Mouse (Mus musculus) embryonic facial prominence, embryonic 13.5 days (tissue): ENCODE results near the gene Smad5. TPM values are rescaled to one million over a fixed set of nuclear protein-coding genes. Genes with fewer than 3 reads are reported as not detected.
A peak's percentile ranks its signal among the peaks of the same experiment; 100 is the strongest.

Experiments
- ATAC-seq: fragments of 200-750 bp; cut with Nextera tagmentation; 2 replicates; pipeline ENCODE4 v1.8.0; 2017; ENCODE audit warnings: low read depth; ENCODE audit not compliant: insufficient number of reproducible peaks, insufficient read depth, low FRiP score, low TSS enrichment
- H3K27ac ChIP-seq: fragments of 300-500 bp; sonication (generic); 2 replicates; pipeline ENCODE4 v1.5.1; 2015; ENCODE audit warnings: moderate library complexity, mild to moderate bottlenecking, inconsistent platforms
- H3K27me3 ChIP-seq: fragments of 300-500 bp; sonication (generic); 2 replicates; pipeline ENCODE4 v1.6.1; 2015; ENCODE audit warnings: mild to moderate bottlenecking, inconsistent platforms
- H3K36me3 ChIP-seq: fragments of 300-500 bp; sonication (generic); 2 replicates; pipeline ENCODE4 v1.6.1; 2015; ENCODE audit warnings: mild to moderate bottlenecking, inconsistent platforms
- H3K4me1 ChIP-seq: fragments of 300-500 bp; sonication (generic); 2 replicates; pipeline ENCODE4 v1.6.1; 2015; ENCODE audit warnings: inconsistent platforms
- H3K4me2 ChIP-seq: fragments of 300-500 bp; sonication (generic); 2 replicates; pipeline ENCODE4 v1.6.1; 2015; ENCODE audit warnings: moderate library complexity, mild to moderate bottlenecking, inconsistent platforms
- H3K4me3 ChIP-seq: fragments of 300-500 bp; sonication (generic); 2 replicates; pipeline ENCODE4 v1.5.1; 2015; ENCODE audit warnings: mild to moderate bottlenecking, inconsistent platforms
- H3K9ac ChIP-seq: fragments of 300-500 bp; sonication (generic); 2 replicates; pipeline ENCODE4 v1.6.1; 2015; ENCODE audit warnings: mild to moderate bottlenecking, inconsistent platforms
- H3K9me3 ChIP-seq: fragments of 300-500 bp; sonication (generic); 2 replicates; pipeline ENCODE4 v1.6.1; 2016; ENCODE audit warnings: inconsistent platforms
- WGBS: fragments of 180-500 bp; shearing (Covaris S2); methylation state at CpG from one replicate; pipeline ENCODE4 v1.1.7; 2015; ENCODE audit warnings: mixed read lengths; 5-methylcytosine and 5-hydroxymethylcytosine counted together
- polyA plus RNA-seq: library from polyadenylated mRNA; unstranded; fragments of >200 nt; fragmentation: Nextera tagmentation; extraction: Ambion mirVana; gene quantifications from 2 replicates; pipeline ENCODE4 v1.2.1, GENCODE M21; 2015

Smad5 gene
- polyA plus RNA-seq, 1 experiment from 2014 or later = 39.5 TPM

DNA sequence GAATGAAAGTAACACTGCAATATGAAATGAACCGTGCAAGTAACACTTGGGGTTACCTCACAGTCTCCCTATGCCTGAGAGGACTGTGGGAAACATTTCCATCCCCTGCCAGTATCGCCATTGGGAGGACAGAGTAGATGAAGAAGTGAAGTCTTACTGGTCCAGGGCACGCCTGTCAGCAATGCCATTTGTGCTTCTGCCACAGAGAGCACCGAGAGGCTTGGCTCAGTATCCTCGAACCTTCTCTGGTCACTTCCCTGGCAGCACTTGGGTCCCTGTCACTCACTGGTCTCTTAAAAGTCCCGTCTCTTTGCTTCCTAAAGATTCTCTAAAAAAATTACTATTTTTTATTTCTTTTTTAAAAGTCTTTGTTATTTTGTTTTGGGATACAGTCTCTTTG lies 37.7 kb downstream of the Smad5 start:
- H3K4me1 ChIP-seq = no peaks in the 10 kb centered on the region
- no peak overlapping the region for H3K4me2 ChIP-seq
- no peak overlapping the region for H3K27ac ChIP-seq
- WGBS = 89% methylated on average over 6 of the region's 6 CpGs
- H3K9me3 ChIP-seq = no peaks in the 10 kb centered on the region
- H3K4me3 ChIP-seq = no peak overlapping the region
- ATAC-seq = no peak
- H3K36me3 ChIP-seq = peaks cover 66% of the 10 kb centered on the region
- no peaks in the 10 kb centered on the region for H3K27me3 ChIP-seq
- H3K9ac ChIP-seq = no peak overlapping the region

DNA sequence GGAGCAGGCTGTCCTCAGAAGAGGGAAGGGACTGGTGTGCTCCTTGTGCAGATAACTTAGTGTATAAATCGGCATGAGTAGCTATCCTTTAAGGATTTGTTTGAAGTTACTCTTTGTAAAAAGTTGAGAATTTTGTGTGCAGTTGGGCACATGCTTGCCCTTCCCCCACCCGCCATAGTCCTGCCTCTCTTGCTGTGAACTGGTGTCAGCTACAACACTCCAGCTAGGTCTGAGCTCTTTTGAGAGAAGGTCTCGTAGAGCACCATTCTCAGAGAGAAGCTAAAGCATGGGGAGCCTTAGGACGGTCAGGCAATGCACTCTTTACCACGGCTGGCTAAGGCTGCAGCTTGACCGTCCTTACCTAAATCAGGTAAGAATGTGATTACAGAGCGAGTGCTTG lies 38.9 kb downstream of the Smad5 start:
- Histone ChIP-seq H3K9ac (no peak overlapping the region), H3K27me3 (no peaks in the 10 kb centered on the region), H3K4me3 (no peak overlapping the region), H3K4me1 (no peaks in the 10 kb centered on the region), H3K36me3 (peaks cover 56% of the 10 kb centered on the region), H3K9me3 (no peaks in the 10 kb centered on the region), H3K4me2 (no peak overlapping the region), H3K27ac (no peak overlapping the region)
- ATAC-seq = no peak
- WGBS = 87% methylated on average over 7 of the region's 7 CpGs

DNA sequence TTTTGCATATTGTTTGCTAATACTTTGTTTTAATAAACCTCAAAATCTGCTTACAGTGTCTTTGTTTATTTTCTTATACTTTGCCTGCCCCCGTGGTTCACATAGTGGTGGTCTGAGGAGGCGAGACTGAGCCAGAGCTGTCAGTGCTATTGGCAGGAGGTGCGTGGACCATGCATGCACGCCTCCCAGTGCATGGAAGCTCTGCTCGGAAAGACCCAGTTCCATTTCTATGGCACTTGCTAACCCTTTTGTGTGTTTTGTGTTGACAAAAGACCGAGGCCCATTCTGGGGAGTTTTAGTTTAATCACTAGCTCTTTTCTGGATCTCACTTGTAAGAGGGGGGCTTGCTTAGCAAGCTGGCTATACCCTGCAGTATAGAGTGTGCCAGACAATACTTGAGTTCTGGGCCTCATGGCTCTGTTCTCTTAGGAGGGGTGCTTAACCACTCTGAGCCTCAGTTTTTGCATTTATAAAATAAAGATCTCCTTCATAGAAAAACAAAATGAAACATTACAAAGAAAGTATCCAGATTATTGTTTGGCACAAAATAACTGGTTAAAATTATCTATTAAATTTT lies 39.6 kb downstream of the Smad5 start:
- no peak overlapping the region for H3K4me2 ChIP-seq
- H3K9me3 ChIP-seq = no peaks in the 10 kb centered on the region
- H3K4me1 ChIP-seq = peaks cover 3% of the 10 kb centered on the region; the same call in 1 of the 2 replicates
- H3K4me3 ChIP-seq = no peak overlapping the region
- H3K27me3 ChIP-seq = no peaks in the 10 kb centered on the region
- H3K36me3 ChIP-seq = peaks cover 50% of the 10 kb centered on the region
- WGBS = 81% methylated on average over 6 of the region's 6 CpGs
- H3K9ac ChIP-seq = no peak overlapping the region
- ATAC-seq = no peak
- H3K27ac ChIP-seq = no peak overlapping the region

DNA sequence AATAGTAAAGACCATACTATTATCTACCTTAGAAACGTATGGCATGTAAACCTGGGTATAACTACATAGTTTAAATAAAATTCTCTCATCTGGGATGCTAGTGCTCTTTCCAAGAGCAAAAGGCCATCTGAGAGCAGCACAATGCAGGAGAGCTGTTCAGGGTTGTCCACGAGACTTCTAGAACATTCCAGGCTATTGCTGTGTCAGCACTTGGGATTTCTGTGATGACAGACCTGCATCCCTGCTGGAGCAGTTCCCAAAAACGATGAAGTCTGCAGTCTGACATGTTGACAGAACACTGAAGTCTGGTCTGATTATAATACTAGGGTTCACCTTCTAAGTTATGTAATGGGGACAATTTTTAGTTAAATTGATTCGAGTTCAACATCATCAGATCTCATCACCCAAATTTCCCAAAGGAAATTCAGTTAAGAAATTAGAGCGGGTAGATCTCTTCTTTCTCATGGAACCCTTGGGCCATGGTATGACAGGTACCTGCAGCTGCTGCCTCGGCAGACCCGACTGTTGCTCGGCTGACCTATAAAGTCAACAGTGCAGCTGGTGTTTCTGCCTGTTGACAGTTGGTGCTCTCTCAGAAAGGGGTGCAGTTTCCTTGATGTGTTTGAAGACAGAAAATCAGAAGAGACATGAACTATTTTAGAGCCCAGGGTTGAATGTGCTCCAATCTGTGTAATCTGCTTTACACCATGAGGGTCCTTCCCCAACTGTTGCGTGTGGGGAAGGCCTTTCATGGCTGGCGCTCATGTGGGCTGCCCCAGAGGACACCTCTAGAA lies 44.1 kb downstream of the Smad5 start:
- H3K4me2 ChIP-seq = no peak overlapping the region
- no peak overlapping the region for H3K27ac ChIP-seq
- H3K9ac ChIP-seq = no peak overlapping the region
- H3K4me1 ChIP-seq = peaks cover 8% of the 10 kb centered on the region
- H3K4me3 ChIP-seq = no peak overlapping the region
- H3K27me3 ChIP-seq = peaks cover 20% of the 10 kb centered on the region
- 73% methylated on average over 10 of the region's 10 CpGs for WGBS
- peaks cover 9% of the 10 kb centered on the region for H3K36me3 ChIP-seq
- H3K9me3 ChIP-seq = no peaks in the 10 kb centered on the region
- ATAC-seq = no peak

DNA sequence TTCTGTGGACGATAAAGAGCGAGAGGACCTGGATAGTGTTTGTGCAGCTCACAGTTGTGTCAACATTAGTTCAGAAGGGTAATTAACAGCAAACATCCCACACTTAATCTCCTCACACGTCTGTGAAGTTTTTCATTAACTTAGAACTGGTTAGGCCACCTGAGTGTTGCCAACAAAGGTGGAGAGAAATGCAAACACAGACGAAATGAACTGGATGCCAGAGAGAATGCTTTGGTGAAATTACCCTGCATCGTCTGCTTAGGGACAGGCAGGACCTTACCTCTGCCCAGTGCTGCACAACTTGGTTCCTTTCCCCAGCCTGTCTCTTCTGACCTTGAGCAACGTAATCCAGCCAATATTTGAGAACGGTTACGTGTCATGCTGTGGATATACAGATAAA lies 44.7 kb downstream of the Smad5 start:
- Histone ChIP-seq H3K36me3 (peaks cover 8% of the 10 kb centered on the region; the same call in 1 of the 2 replicates), H3K4me3 (no peak overlapping the region), H3K27me3 (peaks cover 26% of the 10 kb centered on the region), H3K4me1 (peaks cover 14% of the 10 kb centered on the region), H3K27ac (no peak overlapping the region), H3K4me2 (no peak overlapping the region), H3K9ac (no peak overlapping the region), H3K9me3 (no peaks in the 10 kb centered on the region)
- 69% methylated on average over 8 of the region's 8 CpGs for WGBS
- ATAC-seq = no peak

DNA sequence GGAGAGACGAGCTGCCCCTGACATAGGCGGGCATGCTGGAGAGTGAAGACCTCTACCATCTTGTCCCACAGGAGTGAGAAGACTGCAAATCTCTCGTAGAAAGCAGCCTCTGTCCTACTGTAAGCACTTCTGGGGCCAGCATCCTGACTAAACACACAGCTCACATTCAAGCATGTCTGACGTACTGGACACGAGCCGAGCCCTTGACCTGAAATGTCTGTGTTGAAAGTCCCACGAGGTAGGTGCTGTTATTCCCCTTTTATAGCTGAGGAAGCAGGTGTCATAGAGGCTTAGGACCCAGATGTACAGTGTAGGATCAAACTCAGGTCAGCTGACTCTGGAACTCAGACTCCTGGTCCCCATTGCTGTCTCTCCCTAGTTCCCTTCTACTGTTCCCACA lies 46.6 kb downstream of the Smad5 start:
- Histone ChIP-seq H3K27me3 (peaks cover 44% of the 10 kb centered on the region), H3K9me3 (no peaks in the 10 kb centered on the region), H3K4me2 (no peak overlapping the region), H3K36me3 (peaks cover 1% of the 10 kb centered on the region; the same call in 1 of the 2 replicates), H3K4me1 (peaks cover 29% of the 10 kb centered on the region), H3K27ac (no peak overlapping the region), H3K9ac (no peak overlapping the region), H3K4me3 (no peak overlapping the region)
- WGBS = 86% methylated on average over 7 of the region's 7 CpGs
- no peak for ATAC-seq

DNA sequence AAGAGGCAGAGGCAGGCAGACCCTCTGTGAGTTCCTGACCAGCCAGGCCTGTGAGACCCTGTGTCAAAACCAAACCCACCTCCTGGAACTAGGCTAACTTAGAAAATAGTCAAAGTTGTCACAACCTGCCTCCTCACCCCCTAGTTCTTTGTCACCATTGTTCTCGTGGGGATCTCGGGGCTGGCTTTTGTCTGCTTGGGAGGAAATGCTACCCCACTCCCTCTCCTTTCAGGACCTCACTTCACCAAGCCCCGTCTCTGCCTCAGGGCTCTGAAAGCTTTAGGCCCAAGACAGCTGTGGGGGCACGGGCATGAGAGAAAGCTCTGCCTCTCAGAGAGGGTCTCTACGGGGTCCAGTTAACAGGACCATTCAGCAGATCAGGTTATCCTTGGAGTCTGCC lies 49.0 kb downstream of the Smad5 start:
- H3K4me2 ChIP-seq = peak overlapping the region; percentile 99
- H3K27me3 ChIP-seq = peaks cover 67% of the 10 kb centered on the region
- no peaks in the 10 kb centered on the region for H3K36me3 ChIP-seq
- no peak overlapping the region for H3K27ac ChIP-seq
- no peak overlapping the region for H3K9ac ChIP-seq
- peaks cover 29% of the 10 kb centered on the region for H3K4me1 ChIP-seq
- 9% methylated on average over 5 of the region's 5 CpGs for WGBS
- no peak for ATAC-seq
- no peaks in the 10 kb centered on the region for H3K9me3 ChIP-seq
- 0 out of 2 replicates have a peak overlapping the region, but pooled peaks have one; percentile 54 for H3K4me3 ChIP-seq

DNA sequence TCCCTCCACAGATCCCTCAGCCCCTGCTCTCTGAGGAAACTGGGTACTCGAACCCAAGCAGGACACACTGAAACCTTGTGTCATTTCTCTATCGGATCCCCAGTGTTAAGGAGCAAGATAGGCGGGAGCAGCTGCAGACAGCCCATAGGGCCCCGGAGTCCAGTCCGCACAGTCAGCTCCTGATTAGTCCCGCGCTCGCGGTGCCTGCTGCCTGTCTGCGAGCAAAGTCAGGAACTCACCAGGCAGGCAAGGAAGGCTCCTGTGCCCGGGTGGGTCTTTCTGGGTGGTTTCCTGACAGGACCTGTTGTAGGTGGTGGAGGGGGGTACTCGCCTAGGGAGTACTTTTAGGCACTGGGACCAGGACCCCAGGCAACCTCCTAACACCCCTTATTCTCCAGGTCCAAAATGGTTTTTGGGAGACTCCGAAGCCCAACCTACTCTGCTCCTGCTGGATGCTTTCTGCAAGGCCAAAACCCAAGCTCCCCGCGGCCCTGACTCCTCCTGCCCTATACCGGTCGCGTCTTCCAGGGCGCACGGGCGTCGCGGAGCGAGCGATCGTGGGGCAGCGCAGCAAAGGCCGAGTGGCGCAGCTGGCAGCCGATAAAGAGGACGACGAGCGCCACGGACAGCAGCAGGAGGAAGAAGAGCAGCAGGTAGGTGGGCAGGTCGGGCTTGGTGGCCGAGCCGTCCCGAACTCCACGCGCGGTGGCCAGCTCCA lies 49.8 kb downstream of the Smad5 start:
- 1% methylated on average over 39 of the region's 41 CpGs for WGBS

DNA sequence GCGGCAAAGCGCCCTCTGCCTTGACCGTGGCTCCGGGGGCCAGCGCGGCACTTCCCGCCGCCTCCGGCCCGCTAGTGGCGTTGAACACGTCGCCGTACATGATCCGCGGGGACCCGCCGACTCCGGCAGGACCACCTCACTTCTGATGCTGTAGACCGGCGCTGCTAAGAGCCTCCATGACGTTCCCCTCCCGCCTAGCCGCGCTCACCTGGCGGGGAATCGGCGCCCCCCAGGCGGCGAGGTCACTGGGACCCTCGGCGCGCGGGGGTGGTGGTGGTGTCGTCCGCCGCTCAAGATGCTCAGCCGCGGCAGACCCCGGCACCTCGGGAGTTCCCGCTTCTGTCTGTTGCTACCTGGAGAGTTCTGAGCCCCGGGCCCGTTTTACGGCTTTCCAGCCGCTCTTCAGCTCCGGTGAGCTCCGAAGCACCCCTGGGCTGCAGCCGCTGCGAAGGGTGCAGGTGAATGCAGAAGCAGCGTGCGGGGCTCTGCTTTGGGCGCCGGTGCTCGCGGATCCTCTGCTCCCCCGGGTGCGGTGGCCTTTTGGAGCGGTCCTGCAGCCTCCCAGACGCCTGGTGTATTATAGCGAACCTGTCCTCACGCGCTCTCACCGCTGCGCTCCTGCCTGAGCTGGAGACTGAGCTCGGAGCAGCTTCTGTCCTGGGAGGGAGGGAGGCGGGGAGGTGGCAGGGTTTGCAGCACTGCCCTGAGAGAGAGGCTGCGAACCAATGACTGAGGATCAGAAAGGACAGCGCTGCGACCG lies 50.6 kb downstream of the Smad5 start, which contains the start of gene Gm45623:
Gene Gm45623 (minus strand): TSS at position 636 of the 760 bp plus-strand sequence.
- Histone ChIP-seq H3K27ac (no peak within 1 kb of the TSS), H3K36me3 (no peaks in the 10 kb centered on the region), H3K4me3 (peak within 1 kb of the TSS; percentile 54), H3K4me1 (peaks cover 37% of the 10 kb centered on the region), H3K27me3 (peaks cover 69% of the 10 kb centered on the region), H3K4me2 (peak within 1 kb of the TSS; percentile 99), H3K9me3 (no peaks in the 10 kb centered on the region), H3K9ac (peak within 1 kb of the TSS; percentile 72)
- no peak for ATAC-seq
- WGBS = under 1% methylated on average over 69 of the region's 71 CpGs

More for the DNA sequence above, 49.8 kb downstream of the Smad5 start:
- ATAC-seq = no peak
- Histone ChIP-seq H3K27ac (no peak overlapping the region), H3K36me3 (no peaks in the 10 kb centered on the region), H3K4me3 (peak overlapping the region; percentile 54), H3K4me1 (peaks cover 34% of the 10 kb centered on the region), H3K27me3 (peaks cover 69% of the 10 kb centered on the region), H3K9me3 (no peaks in the 10 kb centered on the region), H3K9ac (peak overlapping the region; percentile 72), H3K4me2 (peak overlapping the region; percentile 99)

DNA sequence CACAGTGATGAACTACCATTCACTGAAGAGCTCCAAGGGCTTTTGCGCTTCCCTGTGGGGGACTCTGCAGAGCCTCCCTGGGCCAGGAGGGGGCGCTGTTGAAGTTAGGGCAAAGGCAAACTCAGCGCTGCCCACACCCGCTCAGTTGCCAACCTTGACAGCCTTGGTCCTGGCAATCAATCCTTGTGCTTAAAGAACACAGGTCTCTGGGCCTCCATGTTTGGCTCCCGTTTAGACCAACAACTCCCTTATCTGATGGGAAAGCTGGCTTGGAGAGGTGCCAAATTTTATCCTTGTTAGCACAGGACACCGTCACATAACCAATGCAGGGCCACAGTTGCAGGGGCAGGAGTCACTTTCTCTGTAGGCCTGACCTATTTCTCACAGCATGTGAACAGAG lies 53.1 kb downstream of the Smad5 start:
- Histone ChIP-seq H3K27me3 (peaks cover 61% of the 10 kb centered on the region), H3K9ac (no peak overlapping the region), H3K36me3 (no peaks in the 10 kb centered on the region), H3K4me1 (peaks cover 38% of the 10 kb centered on the region), H3K27ac (no peak overlapping the region), H3K9me3 (no peaks in the 10 kb centered on the region), H3K4me2 (no peak overlapping the region), H3K4me3 (no peak overlapping the region)
- no peak for ATAC-seq
- WGBS = 60% methylated on average over 6 of the region's 6 CpGs

DNA sequence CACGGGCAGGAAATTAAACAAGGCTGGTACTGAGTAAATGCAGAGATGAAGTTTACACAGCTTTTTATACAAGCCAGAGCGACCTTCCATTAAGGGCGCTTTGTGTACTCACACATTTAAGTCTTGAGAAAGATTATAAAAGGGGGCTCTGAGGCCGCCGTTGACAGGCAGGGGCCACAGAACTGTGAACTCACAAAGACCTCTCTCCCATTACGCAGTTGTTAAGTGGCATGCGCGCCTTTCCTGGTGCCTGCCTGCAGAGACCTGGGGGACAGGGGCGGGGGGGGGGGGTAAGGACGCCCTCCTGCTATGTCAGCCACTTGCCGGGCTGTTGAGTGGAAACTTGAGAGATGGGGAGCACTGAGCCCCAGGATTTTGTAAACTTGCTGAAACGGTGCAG lies 54.4 kb downstream of the Smad5 start:
- Histone ChIP-seq H3K27ac (no peak overlapping the region), H3K4me2 (no peak overlapping the region; the same call in 1 of the 2 replicates), H3K9me3 (no peaks in the 10 kb centered on the region), H3K4me1 (peaks cover 32% of the 10 kb centered on the region), H3K27me3 (peaks cover 54% of the 10 kb centered on the region), H3K4me3 (no peak overlapping the region), H3K9ac (no peak overlapping the region), H3K36me3 (no peaks in the 10 kb centered on the region)
- no peak for ATAC-seq
- 46% methylated on average over 12 of the region's 12 CpGs for WGBS
